Mouse (Mus musculus): Measurements from ENCODE around the gene Bsx.

The Bsx gene

GRCm38 (mm10) chr9:40873556-40874470 lies at the start of gene Bsx:
TSS of gene Bsx (plus strand) at chr9:40874127.
- POLR2A ChIA-PET = interaction anchor here in 1 of 4 experiments (1.1 kb wide), 1 partner anchor 15 kb away, joined by 3 read pairs; no protein-coding TSS in a partner anchor

GRCm38 (mm10) chr9:40825601-40826000 lies 48.3 kb upstream of the Bsx start:
- POLR2A ChIA-PET = interaction anchor here in 3 of 4 experiments (0.6 to 1.1 kb wide), 4 partner anchors 10 to 102 kb away, joined by 3 read pairs; no protein-coding TSS in a partner anchor
- CTCF ChIA-PET = interaction anchor here in 3 of 4 experiments (0.6 to 1.4 kb wide), 6 partner anchors 9 to 382 kb away, joined by 3 to 7 read pairs (median 4); no protein-coding TSS in a partner anchor

More at GRCm38 (mm10) chr9:40873556-40874470, at the start of gene Bsx:
- CTCF ChIA-PET = interaction anchor here (0.6 to 1.5 kb wide), 6 partner anchors 13 to 905 kb away, joined by 3 to 5 read pairs (median 4); no protein-coding TSS in a partner anchor

- CTCF ChIA-PET = interaction anchor here in 2 of 4 experiments (0.9 to 1.1 kb wide), 3 partner anchors 20 to 380 kb away, joined by 3 to 4 read pairs (median 3); no protein-coding TSS in a partner anchor
- POLR2A ChIA-PET = interaction anchor here in 1 of 4 experiments (1.5 kb wide), 1 partner anchor 21 kb away, joined by 6 read pairs; no protein-coding TSS in a partner anchor
These were observed 46.6 kb upstream of the Bsx start for GRCm38 (mm10) chr9:40827366-40827765.

GRCm38 (mm10) chr9:40834569-40834968 lies 39.4 kb upstream of the Bsx start:
- POLR2A ChIA-PET = interaction anchor here (0.6 to 1.5 kb wide), 7 partner anchors 24 to 371 kb away, joined by 3 to 6 read pairs (median 3); no protein-coding TSS in a partner anchor

GRCm38 (mm10) chr9:40836681-40837080 lies 37.2 kb upstream of the Bsx start:
- ChIA-PET CTCF (interaction anchor here (0.5 to 4.0 kb wide), 9 partner anchors 12 to 371 kb away, joined by 3 to 40 read pairs (median 3); no protein-coding TSS in a partner anchor), POLR2A (interaction anchor here in 1 of 4 experiments (0.6 kb wide), 1 partner anchor 137 kb away, joined by 3 read pairs; no protein-coding TSS in a partner anchor)

More at GRCm38 (mm10) chr9:40834569-40834968, 39.4 kb upstream of the Bsx start:
- CTCF ChIA-PET = interaction anchor here (0.5 to 4.0 kb wide), 84 partner anchors 9 to 1227 kb away, joined by 3 to 45 read pairs (median 4); partner anchors contain the start of gene Bsx (in 1 of the 4)

GRCm38 (mm10) chr9:40839662-40840061 lies 34.3 kb upstream of the Bsx start:
- ChIA-PET CTCF (interaction anchor here in 2 of 4 experiments (1.5 to 2.4 kb wide), 4 partner anchors 19 to 368 kb away, joined by 5 to 6 read pairs (median 5); no protein-coding TSS in a partner anchor), POLR2A (interaction anchor here in 1 of 4 experiments (1.4 kb wide), 1 partner anchor 39 kb away, joined by 3 read pairs; the partner anchor contains the start of gene Hspa8)

GRCm38 (mm10) chr9:40851515-40851914 lies 22.4 kb upstream of the Bsx start:
- POLR2A ChIA-PET = no interaction called here
- CTCF ChIA-PET = no interaction called here

- ChIA-PET CTCF (interaction anchor here (0.6 to 3.1 kb wide), 21 partner anchors 12 to 1215 kb away, joined by 3 to 14 read pairs (median 5); no protein-coding TSS in a partner anchor), POLR2A (interaction anchor here (0.5 to 3.2 kb wide), 18 partner anchors 13 to 1374 kb away, joined by 3 to 10 read pairs (median 3); partner anchors contain the start of genes Hspa8 (in 2 of the 4) and Bsx (in 1 of the 4))
These were observed 15.3 kb upstream of the Bsx start for GRCm38 (mm10) chr9:40858461-40859160.

GRCm38 (mm10) chr9:40859196-40859595 lies 14.7 kb upstream of the Bsx start:
- POLR2A ChIA-PET = interaction anchor here in 3 of 4 experiments (0.7 to 3.2 kb wide), 12 partner anchors 13 to 291 kb away, joined by 3 to 10 read pairs (median 4); partner anchors contain the start of genes Hspa8 (in 2 of the 3) and Bsx (in 1 of the 3)
- CTCF ChIA-PET = interaction anchor here (0.6 to 3.1 kb wide), 18 partner anchors 13 to 1216 kb away, joined by 3 to 14 read pairs (median 4); no protein-coding TSS in a partner anchor

- ChIA-PET CTCF (no interaction called here), POLR2A (no interaction called here)
These were observed 3.6 kb upstream of the Bsx start for GRCm38 (mm10) chr9:40870331-40870730.

- POLR2A ChIA-PET = interaction anchor here in 2 of 4 experiments (0.7 to 1.7 kb wide), 4 partner anchors 13 to 71 kb away, joined by 3 to 10 read pairs (median 6); partner anchors contain the start of gene Hspa8 (in 1 of the 2)
- CTCF ChIA-PET = interaction anchor here (0.5 to 1.8 kb wide), 17 partner anchors 9 to 336 kb away, joined by 3 to 8 read pairs (median 5); no protein-coding TSS in a partner anchor
These were observed 2.4 kb upstream of the Bsx start for GRCm38 (mm10) chr9:40871369-40872155.

- ChIA-PET CTCF (interaction anchor here (0.5 to 1.8 kb wide), 22 partner anchors 9 to 1231 kb away, joined by 3 to 8 read pairs (median 4); no protein-coding TSS in a partner anchor), POLR2A (interaction anchor here in 3 of 4 experiments (0.6 to 1.7 kb wide), 5 partner anchors 13 to 632 kb away, joined by 3 to 10 read pairs (median 6); partner anchors contain the start of gene Hspa8 (in 1 of the 3))
These were observed 1.8 kb upstream of the Bsx start for GRCm38 (mm10) chr9:40872156-40872478.

GRCm38 (mm10) chr9:40874961-40875360 lies 1.0 kb downstream of the Bsx start:
- ChIA-PET POLR2A (interaction anchor here in 3 of 4 experiments (0.5 to 1.4 kb wide), 5 partner anchors 16 to 1464 kb away, joined by 3 to 6 read pairs (median 4); no protein-coding TSS in a partner anchor), CTCF (interaction anchor here in 3 of 4 experiments (0.7 to 1.5 kb wide), 4 partner anchors 34 to 907 kb away, joined by 3 to 5 read pairs (median 3); no protein-coding TSS in a partner anchor)

- ChIA-PET POLR2A (interaction anchor here in 2 of 4 experiments (0.6 to 1.4 kb wide), 4 partner anchors 17 to 1463 kb away, joined by 3 to 6 read pairs (median 3); no protein-coding TSS in a partner anchor), CTCF (interaction anchor here in 2 of 4 experiments (0.8 to 1.5 kb wide), 3 partner anchors 34 to 332 kb away, joined by 3 read pairs; no protein-coding TSS in a partner anchor)
These were observed 1.5 kb downstream of the Bsx start for GRCm38 (mm10) chr9:40875431-40875830.

GRCm38 (mm10) chr9:40876164-40876563 lies 2.2 kb downstream of the Bsx start:
- CTCF ChIA-PET = interaction anchor here in 1 of 4 experiments (0.6 kb wide), 1 partner anchor 332 kb away, joined by 20 read pairs; no protein-coding TSS in a partner anchor
- POLR2A ChIA-PET = interaction anchor here in 2 of 4 experiments (0.7 to 1.4 kb wide), 4 partner anchors 17 to 75 kb away, joined by 3 to 6 read pairs (median 3); partner anchors contain the start of gene Hspa8 (in 2 of the 2)

GRCm38 (mm10) chr9:40876693-40877092 lies 2.8 kb downstream of the Bsx start:
- ChIA-PET CTCF (interaction anchor here in 2 of 4 experiments (0.6 to 1.1 kb wide), 4 partner anchors 32 to 331 kb away, joined by 3 to 20 read pairs (median 4); no protein-coding TSS in a partner anchor), POLR2A (interaction anchor here in 2 of 4 experiments (0.7 to 1.2 kb wide), 4 partner anchors 31 to 76 kb away, joined by 3 read pairs; partner anchors contain the start of gene Hspa8 (in 2 of the 2))
